Mouse (Mus musculus): ENCODE data around the gene Gm29110.
"Not testable (repeated sequence)": the region's sequence is repeated elsewhere in the genome, so short reads cannot be mapped to it uniquely, and the experiment has no call there.

Gm29110 gene

GRCm38 (mm10) chrY:74470231-74470630 lies at the start of gene Gm29110:
Gm29110 (plus strand) TSS chrY:74470531.
- DNase-seq (ENCODE audit: low read depth in 1 of 2, low spot score in 2 of 2): not testable (repeated sequence)
